Mouse (Mus musculus) layer of hippocampus, postnatal 14 days (tissue): Measurements from ENCODE around the gene Ppp1r12a. TPM values are rescaled to one million over a fixed set of nuclear protein-coding genes. Genes with fewer than 3 reads are reported as not detected.
A peak's percentile ranks its signal among the peaks of the same experiment; 100 is the strongest.

ENCODE experiments used
- DNase-seq, 2 experiments: peaks; one replicate each; pipeline ENCODE4 v3.0.0; 2021 to 2022; ENCODE audit warnings: low spot score in 2 of 2, mixed read lengths in 1 of 2
- total RNA-seq, 2 experiments: library from RNA; stranded (reverse); gene quantifications; 2 replicates each; pipeline ENCODE4 v1.2.3; 2021

Gene Ppp1r12a
- total RNA-seq, 2 experiments from 2014 or later, result 112 TPM

GRCm38 (mm10) chr10:108287438-108287801, 125.4 kb downstream of the Ppp1r12a start:
- no peak for DNase-seq

GRCm38 (mm10) chr10:108290046-108290445, 128.1 kb downstream of the Ppp1r12a start:
- DNase-seq, result no peak

GRCm38 (mm10) chr10:108291688-108292471, 129.9 kb downstream of the Ppp1r12a start:
- DNase-seq, result no peak

- DNase-seq, result no peak
Observed at GRCm38 (mm10) chr10:108292651-108293050, 130.7 kb downstream of the Ppp1r12a start.

- no peak for DNase-seq
Observed at GRCm38 (mm10) chr10:108293620-108294195, 131.7 kb downstream of the Ppp1r12a start.

- DNase-seq, result no peak
Observed at GRCm38 (mm10) chr10:108294766-108295165, 132.8 kb downstream of the Ppp1r12a start.

GRCm38 (mm10) chr10:108296446-108296845, 134.5 kb downstream of the Ppp1r12a start:
- DNase-seq, result no peak

GRCm38 (mm10) chr10:108298261-108298660, 136.3 kb downstream of the Ppp1r12a start:
- DNase-seq, result no peak

- no peak for DNase-seq
Observed at GRCm38 (mm10) chr10:108298841-108299545, 137.0 kb downstream of the Ppp1r12a start.

- no peak for DNase-seq
Observed at GRCm38 (mm10) chr10:108299828-108300227, 137.8 kb downstream of the Ppp1r12a start.

GRCm38 (mm10) chr10:108300843-108301242, 138.8 kb downstream of the Ppp1r12a start:
- DNase-seq, result peak; percentile 62 to 77

GRCm38 (mm10) chr10:108307772-108308171, 145.8 kb downstream of the Ppp1r12a start:
- no peak for DNase-seq

GRCm38 (mm10) chr10:108310195-108310594, 148.2 kb downstream of the Ppp1r12a start:
- no peak for DNase-seq

GRCm38 (mm10) chr10:108311396-108311795, 149.4 kb downstream of the Ppp1r12a start:
- no peak for DNase-seq

- DNase-seq, result no peak
Observed at GRCm38 (mm10) chr10:108313845-108314244, 151.9 kb downstream of the Ppp1r12a start.

GRCm38 (mm10) chr10:108314396-108314795, 152.4 kb downstream of the Ppp1r12a start:
- DNase-seq, result no peak

- no peak for DNase-seq
Observed at GRCm38 (mm10) chr10:108315236-108315635, 153.2 kb downstream of the Ppp1r12a start.

- no peak for DNase-seq
Observed at GRCm38 (mm10) chr10:108328356-108328755, 166.4 kb downstream of the Ppp1r12a start.

- DNase-seq, result no peak
Observed at GRCm38 (mm10) chr10:108328983-108329382, 167.0 kb downstream of the Ppp1r12a start.

- DNase-seq, result no peak
Observed at GRCm38 (mm10) chr10:108329771-108330170, 167.8 kb downstream of the Ppp1r12a start.

GRCm38 (mm10) chr10:108330964-108331363, 169.0 kb downstream of the Ppp1r12a start:
- DNase-seq, result no peak
